11 mouse cellular contexts compared by ENCODE assay signal in genomic region chr12:69776607-69777340, GRCm38 (mm10). TPM values are rescaled to one million over a fixed set of nuclear protein-coding genes. Genes with fewer than 3 reads are reported as not detected.
DNase-seq lines count a peak whose midpoint lies in the region; ATAC-seq and TF ChIP-seq lines count a peak whose summit lies in the region.
"Had no signal": no experiment of that assay in that cellular context is flagged by ENCODE, and none has a peak within 500 bp of the region (broad histone marks: within the 10 kb centered on the region; RNA-seq: fewer than 3 reads in every experiment).

No protein-coding gene starts in this region.

- H3K27me3 ChIP-seq in forebrain, embryonic 11.5 days (ENCODE audit: control insufficient read depth, insufficient read depth, low read length): no peaks in the 10 kb centered on the region
- H3K27me3 ChIP-seq in forebrain, embryonic 12.5 days: no peaks in the 10 kb centered on the region
- no peaks in the 10 kb centered on the region for H3K27me3 ChIP-seq in liver, adult 2 months (ENCODE audit: control insufficient read depth, insufficient read depth, low read length)
- H3K27me3 ChIP-seq: limb, embryonic 15.5 days; neural tube, embryonic 12.5 days had no signal

- TF ChIP-seq CTCF in liver, adult 2 months (IDR thresholded peaks at IDR 0.05; ENCODE audit: low read depth, low read length): no peak

- peak; percentile 39 for DNase-seq in forebrain, embryonic 11.5 days (ENCODE audit: low spot score)
- DNase-seq in liver, adult 2 months (ENCODE audit: extremely low read depth, low read depth, low spot score): peak; percentile 48
- no peak for DNase-seq in cerebellum, adult 11 months
- DNase-seq in left cerebral cortex, adult 11 months (ENCODE audit: low spot score): no peak
- no peak for DNase-seq in retina, embryonic 14.5 days (ENCODE audit: low spot score)
- DNase-seq: heart, adult 11 months had no signal

- H3K27ac ChIP-seq in forebrain, embryonic 11.5 days (ENCODE audit: low read depth, low read length): no peak overlapping the region
- no peak overlapping the region for H3K27ac ChIP-seq in forebrain, embryonic 12.5 days
- H3K27ac ChIP-seq in liver, adult 2 months (replicated peaks; ENCODE audit: insufficient read depth, low read depth, low read length): peak overlapping the region; percentile 37
- H3K27ac ChIP-seq: neural tube, embryonic 12.5 days had no signal

- H3K4me1 ChIP-seq in forebrain, embryonic 11.5 days (replicated peaks; ENCODE audit: control insufficient read depth, insufficient read depth, low read length): no peaks in the 10 kb centered on the region
- H3K4me1 ChIP-seq in forebrain, embryonic 12.5 days: no peaks in the 10 kb centered on the region; the same call in 1 of the 2 replicates
- peaks cover 13% of the 10 kb centered on the region for H3K4me1 ChIP-seq in liver, adult 2 months (ENCODE audit: control insufficient read depth, insufficient read depth, low read length)
- H3K4me1 ChIP-seq: neural tube, embryonic 12.5 days had no signal

- WGBS in forebrain, embryonic 11.5 days: 75% methylated on average over 11 of the region's 11 CpGs
- WGBS in forebrain, embryonic 12.5 days: 68% methylated on average over 11 of the region's 11 CpGs
- 48% methylated on average over 11 of the region's 11 CpGs for WGBS in liver, adult 2 months

- no peaks in the 10 kb centered on the region for H3K79me2 ChIP-seq in liver, adult 2 months (ENCODE audit: control insufficient read depth, insufficient read depth, low read length)

- TF ChIP-seq POLR2A in liver, adult 2 months (IDR thresholded peaks at IDR 0.05; ENCODE audit: extremely low read depth, insufficient read depth, low read length): no peak

- H3K36me3 ChIP-seq in forebrain, embryonic 11.5 days (ENCODE audit: control insufficient read depth, insufficient read depth, low read length): no peaks in the 10 kb centered on the region
- H3K36me3 ChIP-seq in forebrain, embryonic 12.5 days (replicated peaks): no peaks in the 10 kb centered on the region
- no peaks in the 10 kb centered on the region for H3K36me3 ChIP-seq in liver, adult 2 months (ENCODE audit: control insufficient read depth, insufficient read depth, low read length)
- H3K36me3 ChIP-seq: limb, embryonic 15.5 days; neural tube, embryonic 12.5 days had no signal

- ATAC-seq in forebrain, embryonic 11.5 days (replicated peaks; ENCODE audit: low FRiP score): no peak
- no peak for ATAC-seq in forebrain, embryonic 12.5 days (ENCODE audit: low FRiP score)
- peak; percentile 56 for ATAC-seq in granulocyte monocyte progenitor cell, adult 5-6 weeks (replicated peaks; ENCODE audit: poor library complexity, severe bottlenecking)
- peak; percentile 76 for ATAC-seq in megakaryocyte progenitor cell, adult 5-6 weeks (replicated peaks; ENCODE audit: poor library complexity)

- no peak overlapping the region for H3K4me3 ChIP-seq in forebrain, embryonic 11.5 days (ENCODE audit: low read depth, low read length)
- H3K4me3 ChIP-seq in forebrain, embryonic 12.5 days (replicated peaks): no peak overlapping the region
- no peak overlapping the region for H3K4me3 ChIP-seq in liver, adult 2 months (ENCODE audit: insufficient read depth, low read depth, low read length)
- H3K4me3 ChIP-seq: limb, embryonic 15.5 days; neural tube, embryonic 12.5 days had no signal

- no peak overlapping the region for H3K9ac ChIP-seq in forebrain, embryonic 11.5 days (ENCODE audit: low read length)
- no peak overlapping the region for H3K9ac ChIP-seq in forebrain, embryonic 12.5 days
- no peak overlapping the region for H3K9ac ChIP-seq in liver, adult 2 months (ENCODE audit: low read depth, low read length)
- H3K9ac ChIP-seq: limb, embryonic 15.5 days; neural tube, embryonic 12.5 days had no signal

- no peak overlapping the region for H3K4me2 ChIP-seq in forebrain, embryonic 11.5 days (ENCODE audit: low read depth, low read length, severe bottlenecking)
- no peak overlapping the region for H3K4me2 ChIP-seq in forebrain, embryonic 12.5 days
- H3K4me2 ChIP-seq: limb, embryonic 15.5 days; neural tube, embryonic 12.5 days had no signal

- H3K9me3 ChIP-seq in forebrain, embryonic 11.5 days (ENCODE audit: control insufficient read depth, low read length): no peaks in the 10 kb centered on the region
- H3K9me3 ChIP-seq in forebrain, embryonic 12.5 days: no peaks in the 10 kb centered on the region
- H3K9me3 ChIP-seq: limb, embryonic 15.5 days; neural tube, embryonic 12.5 days had no signal

RNA-seq across cellular contexts. Expression of gene Cdkl1, which starts 14.3 kb away (rescaled TPM):
- 0.31 and 0.81 TPM in 2 replicates for polyA plus RNA-seq in forebrain, embryonic 11.5 days (2014; fragmentation: Nextera tagmentation; extraction: Ambion mirVana)
- polyA plus RNA-seq in forebrain, embryonic 12.5 days (2016; fragmentation: Nextera tagmentation; extraction: Ambion mirVana): 0.47 and 0.93 TPM in 2 replicates
- not detected in 2 replicates for total RNA-seq in granulocyte monocyte progenitor cell, adult 5-6 weeks (2014; fragmentation: Nextera tagmentation)
- not detected in 2 replicates for total RNA-seq in granulocyte monocyte progenitor cell, adult 5-6 weeks (2017)
- 0.28 and 0.54 TPM in 2 replicates for total RNA-seq in liver, adult 2 months (2014; rRNA removed)
- polyA plus RNA-seq in liver, adult 2 months (2012; rRNA removed): 0.05 TPM in 1 of 2 replicates, not detected in the other
- total RNA-seq in megakaryocyte progenitor cell, adult 5-6 weeks (2015): not detected in 2 replicates
- not detected in 2 replicates for total RNA-seq in megakaryocyte progenitor cell, adult 5-6 weeks (2017)

RNA-seq across cellular contexts. Expression of gene Atp5s, which starts 52.0 kb away (rescaled TPM):
- polyA plus RNA-seq in forebrain, embryonic 11.5 days (2014; fragmentation: Nextera tagmentation; extraction: Ambion mirVana): 18.9 and 23.6 TPM in 2 replicates
- polyA plus RNA-seq in forebrain, embryonic 12.5 days (2016; fragmentation: Nextera tagmentation; extraction: Ambion mirVana): 22.7 and 24.1 TPM in 2 replicates
- total RNA-seq in granulocyte monocyte progenitor cell, adult 5-6 weeks (2014; fragmentation: Nextera tagmentation): 18.9 and 30.4 TPM in 2 replicates
- total RNA-seq in granulocyte monocyte progenitor cell, adult 5-6 weeks (2017): 11.2 and 13.6 TPM in 2 replicates
- total RNA-seq in liver, adult 2 months (2014; rRNA removed): 6.2 and 8.6 TPM in 2 replicates
- polyA plus RNA-seq in liver, adult 2 months (2012; rRNA removed): 9.0 and 9.9 TPM in 2 replicates
- total RNA-seq in megakaryocyte progenitor cell, adult 5-6 weeks (2015): 21.3 and 31.6 TPM in 2 replicates
- total RNA-seq in megakaryocyte progenitor cell, adult 5-6 weeks (2017): 8.9 and 15.1 TPM in 2 replicates

RNA-seq across cellular contexts. Expression of gene L2hgdh, which starts 52.1 kb away (rescaled TPM):
- 16.3 TPM in 2 replicates for polyA plus RNA-seq in forebrain, embryonic 11.5 days (2014; fragmentation: Nextera tagmentation; extraction: Ambion mirVana)
- 15.7 and 16.2 TPM in 2 replicates for polyA plus RNA-seq in forebrain, embryonic 12.5 days (2016; fragmentation: Nextera tagmentation; extraction: Ambion mirVana)
- total RNA-seq in granulocyte monocyte progenitor cell, adult 5-6 weeks (2014; fragmentation: Nextera tagmentation): 21.0 and 39.0 TPM in 2 replicates
- total RNA-seq in granulocyte monocyte progenitor cell, adult 5-6 weeks (2017): 26.4 and 34.6 TPM in 2 replicates
- total RNA-seq in liver, adult 2 months (2014; rRNA removed): 38.9 and 41.5 TPM in 2 replicates
- 17.9 and 19.6 TPM in 2 replicates for polyA plus RNA-seq in liver, adult 2 months (2012; rRNA removed)
- 13.6 and 21.3 TPM in 2 replicates for total RNA-seq in megakaryocyte progenitor cell, adult 5-6 weeks (2015)
- 33.9 and 35.8 TPM in 2 replicates for total RNA-seq in megakaryocyte progenitor cell, adult 5-6 weeks (2017)

Comparison
In these comparisons a context has a peak if more than half of its experiments do, and no peak if none do; other contexts are left out.
1. ATAC-seq: peak in granulocyte monocyte progenitor cell, adult 5-6 weeks (single experiment) and megakaryocyte progenitor cell, adult 5-6 weeks (single experiment); none in forebrain, embryonic 11.5 days (single experiment) and forebrain, embryonic 12.5 days (single experiment).
2. DNase-seq: peak in forebrain, embryonic 11.5 days (single experiment) and liver, adult 2 months (single experiment); none in cerebellum, adult 11 months (single experiment), left cerebral cortex, adult 11 months (single experiment) and retina, embryonic 14.5 days (single experiment).